In the genomic region with DNA sequence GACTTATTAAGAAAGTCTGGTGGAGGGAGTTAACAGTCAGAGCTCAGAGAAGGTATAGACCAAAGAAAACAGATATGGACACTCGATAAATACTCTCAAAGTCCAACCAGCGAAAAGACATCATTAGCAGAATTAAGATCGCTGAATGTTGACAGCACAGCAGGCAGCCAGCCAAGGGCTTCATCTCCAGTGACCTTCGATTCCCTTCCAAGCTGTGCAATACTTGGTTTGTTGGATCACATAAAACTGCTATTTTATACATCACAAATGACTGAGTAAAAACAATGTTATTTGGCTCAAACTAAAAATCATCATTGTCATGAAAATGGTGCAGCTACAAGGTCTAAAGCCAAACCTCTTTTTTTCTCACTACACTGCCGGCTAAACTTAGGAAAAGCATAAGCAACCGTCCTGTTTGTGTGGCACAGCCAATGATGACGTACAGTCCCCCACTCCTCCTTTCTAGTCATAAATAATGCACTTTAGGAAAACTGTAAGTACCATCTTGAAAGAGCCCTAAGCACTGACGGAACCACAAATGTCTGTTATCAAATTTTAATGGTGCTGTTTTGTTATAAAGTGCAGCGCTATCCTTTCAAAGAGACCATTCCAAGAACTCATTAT, we compare ENCODE assay signal across 15 mouse cellular contexts. TPM values are rescaled to one million over a fixed set of nuclear protein-coding genes. Genes with fewer than 3 reads are reported as not detected.
DNase-seq lines count a peak whose midpoint lies in the region; ATAC-seq and TF ChIP-seq lines count a peak whose summit lies in the region.
"Had no signal": no experiment of that assay in that cellular context is flagged by ENCODE, and none has a peak within 500 bp of the region (broad histone marks: within the 10 kb centered on the region; RNA-seq: fewer than 3 reads in every experiment).

No protein-coding gene starts in this region.

- H3K9me3 ChIP-seq in midbrain, postnatal 0 days (ENCODE audit: low read length) = no peaks in the 10 kb centered on the region
- H3K9me3 ChIP-seq in midbrain, embryonic 14.5 days (ENCODE audit: control insufficient read depth, low read length) = no peaks in the 10 kb centered on the region
- H3K9me3 ChIP-seq: limb, embryonic 12.5 days; midbrain, embryonic 10.5 days had no signal

- H3K9ac ChIP-seq in midbrain, postnatal 0 days (replicated peaks; ENCODE audit: low read length, poor library complexity, severe bottlenecking) = no peak overlapping the region
- H3K9ac ChIP-seq in midbrain, embryonic 14.5 days (replicated peaks; ENCODE audit: low read length) = no peak overlapping the region
- H3K9ac ChIP-seq: limb, embryonic 12.5 days had no signal

- 71% methylated on average over 9 of the region's 9 CpGs for WGBS in midbrain, postnatal 0 days
- WGBS in midbrain, embryonic 14.5 days = 79% methylated on average over 9 of the region's 9 CpGs

- no peaks in the 10 kb centered on the region for H3K4me1 ChIP-seq in midbrain, postnatal 0 days (ENCODE audit: insufficient read depth, low read length)
- H3K4me1 ChIP-seq in midbrain, embryonic 14.5 days (ENCODE audit: control insufficient read depth, insufficient read depth, low read length) = no peaks in the 10 kb centered on the region
- H3K4me1 ChIP-seq: midbrain, embryonic 10.5 days had no signal

- H3K36me3 ChIP-seq in midbrain, postnatal 0 days (ENCODE audit: insufficient read depth, low read length) = no peaks in the 10 kb centered on the region
- H3K36me3 ChIP-seq in midbrain, embryonic 14.5 days (ENCODE audit: control insufficient read depth, insufficient read depth, low read length) = no peaks in the 10 kb centered on the region
- H3K36me3 ChIP-seq: limb, embryonic 12.5 days; midbrain, embryonic 10.5 days had no signal

- H3K27me3 ChIP-seq in midbrain, postnatal 0 days (ENCODE audit: insufficient read depth, low read length) = no peaks in the 10 kb centered on the region
- no peaks in the 10 kb centered on the region for H3K27me3 ChIP-seq in midbrain, embryonic 14.5 days (ENCODE audit: control insufficient read depth, insufficient read depth, low read length)
- H3K27me3 ChIP-seq: limb, embryonic 12.5 days; Patski had no signal

- no peak overlapping the region for H3K4me3 ChIP-seq in gastrocnemius, adult 2 months
- no peak overlapping the region for H3K4me3 ChIP-seq in midbrain, postnatal 0 days (ENCODE audit: low read depth, low read length)
- H3K4me3 ChIP-seq in midbrain, embryonic 14.5 days (replicated peaks; ENCODE audit: low read depth, low read length) = no peak overlapping the region
- H3K4me3 ChIP-seq: limb, embryonic 12.5 days; midbrain, embryonic 10.5 days had no signal

- intact Hi-C loops in gastrocnemius, adult 2 months (cut with DNase I) = loop anchor here (5.0 kb wide), 1 partner anchor 117 kb away; no protein-coding TSS in a partner anchor

- H3K4me2 ChIP-seq in midbrain, postnatal 0 days (ENCODE audit: low read depth, low read length, poor library complexity, severe bottlenecking) = no peak overlapping the region
- H3K4me2 ChIP-seq in midbrain, embryonic 14.5 days (ENCODE audit: low read length) = no peak overlapping the region
- H3K4me2 ChIP-seq: limb, embryonic 12.5 days had no signal

- ATAC-seq in midbrain, postnatal 0 days (ENCODE audit: low FRiP score) = no peak
- no peak for ATAC-seq in midbrain, embryonic 14.5 days (ENCODE audit: low FRiP score, low TSS enrichment)
- ATAC-seq: inflammation-experienced regulatory T-cells, adult 6 months; Patski had no signal

- TF ChIP-seq CTCF in gastrocnemius, adult 2 months (IDR thresholded peaks at IDR 0.05) = no peak
- TF ChIP-seq CTCF in midbrain, postnatal 0 days (IDR thresholded peaks at IDR 0.05) = no peak

- H3K27ac ChIP-seq in gastrocnemius, adult 2 months = no peak overlapping the region
- H3K27ac ChIP-seq in midbrain, postnatal 0 days (ENCODE audit: low read depth, low read length) = no peak overlapping the region
- H3K27ac ChIP-seq in midbrain, embryonic 14.5 days (replicated peaks; ENCODE audit: low read depth, low read length) = no peak overlapping the region
- H3K27ac ChIP-seq: limb, embryonic 12.5 days; midbrain, embryonic 10.5 days had no signal

- peak; percentile 25 for DNase-seq in gastrocnemius, adult 2 months
- DNase-seq in gastrocnemius, adult 18-20 months (ENCODE audit: low spot score) = no peak
- peak; percentile 56 for DNase-seq in midbrain, postnatal 0 days (ENCODE audit: low spot score)
- DNase-seq in midbrain, embryonic 14.5 days = no peak
- DNase-seq in kidney, adult 9 months = peak; percentile 57
- peak; percentile 60 for DNase-seq in retina, embryonic 14.5 days (ENCODE audit: low spot score)
- no peak for DNase-seq in spleen, adult 12 weeks (ENCODE audit: low spot score)
- no peak for DNase-seq in spleen, postnatal 10 days (ENCODE audit: low spot score in 2 of 2)
- DNase-seq: embryo, embryonic 11 days had no signal

RNA-seq across cellular contexts. Expression of a gene that starts 34.8 kb away (rescaled TPM):
- total RNA-seq in gastrocnemius, adult 2 months (2021) = 10 to 100 TPM; 56.8 to 61.4 TPM
- total RNA-seq in gastrocnemius, adult 18-20 months (2021) = 10 to 100 TPM; 46.4 to 82.7 TPM
- total RNA-seq in midbrain, postnatal 0 days (2014; rRNA removed) = 30.3 and 44.8 TPM in 2 replicates
- polyA plus RNA-seq in midbrain, postnatal 0 days (2015; fragmentation: Nextera tagmentation; extraction: Ambion mirVana) = 16.2 and 18.5 TPM in 2 replicates
- 23.0 and 32.0 TPM in 2 replicates for polyA plus RNA-seq in midbrain, embryonic 14.5 days (2014; fragmentation: Nextera tagmentation; extraction: Ambion mirVana)

RNA-seq across cellular contexts. Expression of a gene that starts 41.8 kb away (rescaled TPM):
- total RNA-seq in gastrocnemius, adult 2 months (2021) = not detected
- total RNA-seq in gastrocnemius, adult 18-20 months (2021) = under 1 TPM; 0.25 to 0.36 TPM
- not detected in 2 replicates for total RNA-seq in midbrain, postnatal 0 days (2014; rRNA removed)
- polyA plus RNA-seq in midbrain, postnatal 0 days (2015; fragmentation: Nextera tagmentation; extraction: Ambion mirVana) = 0.27 and 0.44 TPM in 2 replicates
- not detected in 2 replicates for polyA plus RNA-seq in midbrain, embryonic 14.5 days (2014; fragmentation: Nextera tagmentation; extraction: Ambion mirVana)
- total RNA-seq: neutrophil, adult 5-6 weeks had no signal
- polyA plus RNA-seq: forebrain, embryonic 11.5 days; inflammation-experienced regulatory T-cells, adult 6 months; Patski had no signal

Comparison
In these comparisons a context has a peak if more than half of its experiments do, and no peak if none do; other contexts are left out.
1. DNase-seq: peak in gastrocnemius, adult 2 months (single experiment), midbrain, postnatal 0 days (single experiment), kidney, adult 9 months (single experiment) and retina, embryonic 14.5 days (single experiment); none in gastrocnemius, adult 18-20 months (single experiment), midbrain, embryonic 14.5 days (single experiment), spleen, adult 12 weeks (single experiment) and spleen, postnatal 10 days (0 of 2).